In genomic region chr16:31233167-31233498, GRCm38 (mm10) we compare ENCODE assay signal across 9 mouse cellular contexts. TPM values are rescaled to one million over a fixed set of nuclear protein-coding genes. Genes with fewer than 3 reads are reported as not detected.
DNase-seq lines count a peak whose midpoint lies in the region; ATAC-seq and TF ChIP-seq lines count a peak whose summit lies in the region.
"Had no signal": no experiment of that assay in that cellular context is flagged by ENCODE, and none has a peak within 500 bp of the region (broad histone marks: within the 10 kb centered on the region; RNA-seq: fewer than 3 reads in every experiment).

No protein-coding gene starts in this region.

- H3K27ac ChIP-seq in liver, embryonic 11.5 days (ENCODE audit: low read depth, low read length) = no peak overlapping the region
- H3K27ac ChIP-seq in forebrain, postnatal 0 days (ENCODE audit: low read depth, low read length) = no peak overlapping the region
- H3K27ac ChIP-seq: midbrain, embryonic 12.5 days had no signal

- no peak overlapping the region for H3K4me3 ChIP-seq in liver, embryonic 11.5 days (ENCODE audit: low read depth, low read length)
- H3K4me3 ChIP-seq in forebrain, postnatal 0 days (ENCODE audit: low read depth, low read length) = no peak overlapping the region
- H3K4me3 ChIP-seq in myocyte = peak overlapping the region; percentile 17
- H3K4me3 ChIP-seq: midbrain, embryonic 12.5 days had no signal

- H3K27me3 ChIP-seq in liver, embryonic 11.5 days (replicated peaks; ENCODE audit: control insufficient read depth, insufficient read depth, low read length) = no peaks in the 10 kb centered on the region
- no peaks in the 10 kb centered on the region for H3K27me3 ChIP-seq in forebrain, postnatal 0 days (ENCODE audit: insufficient read depth, low read length)
- H3K27me3 ChIP-seq in myocyte (ENCODE audit: control insufficient read depth, insufficient read depth, insufficient read length) = no peaks in the 10 kb centered on the region

- peak overlapping the region; percentile 62 for H3K4me2 ChIP-seq in liver, embryonic 11.5 days
- peak overlapping the region; percentile 32 for H3K4me2 ChIP-seq in forebrain, postnatal 0 days (ENCODE audit: low read depth)
- peak overlapping the region; percentile 99 for H3K4me2 ChIP-seq in myocyte (ENCODE audit: low read depth)

- no peaks in the 10 kb centered on the region for H3K36me3 ChIP-seq in liver, embryonic 11.5 days (ENCODE audit: control insufficient read depth, insufficient read depth, low read length)
- no peaks in the 10 kb centered on the region for H3K36me3 ChIP-seq in forebrain, postnatal 0 days (ENCODE audit: insufficient read depth)
- H3K36me3 ChIP-seq in myocyte (ENCODE audit: control insufficient read depth, insufficient read depth) = no peaks in the 10 kb centered on the region
- H3K36me3 ChIP-seq: midbrain, embryonic 12.5 days had no signal

- TF ChIP-seq POLR2A in myocyte (IDR thresholded peaks at IDR 0.05; ENCODE audit: insufficient read length, low read depth) = no peak

- no peak for DNase-seq in liver, embryonic 11.5 days (ENCODE audit: low spot score)
- no peak for DNase-seq in liver
- DNase-seq in forebrain, postnatal 0 days = no peak
- no peak for DNase-seq in embryo, embryonic 9.5 days (ENCODE audit: extremely low spot score)
- no peak for DNase-seq in T-cell, adult 2 months (ENCODE audit: low spot score)
- DNase-seq: thymus, postnatal 36 days had no signal

- WGBS in liver, embryonic 11.5 days = 22% methylated on average over 4 of the region's 4 CpGs
- 55% methylated on average over 4 of the region's 4 CpGs for WGBS in forebrain, postnatal 0 days

- no peak overlapping the region for H3K9ac ChIP-seq in liver, embryonic 11.5 days (ENCODE audit: low read depth, low read length)
- H3K9ac ChIP-seq in forebrain, postnatal 0 days = no peak overlapping the region
- H3K9ac ChIP-seq: midbrain, embryonic 12.5 days had no signal

- no peak overlapping the region for H3ac ChIP-seq in myocyte (ENCODE audit: control insufficient read depth, insufficient read length)

- no peak for TF ChIP-seq CTCF in forebrain, postnatal 0 days (IDR thresholded peaks at IDR 0.05; ENCODE audit: low read depth)

- ATAC-seq in liver, embryonic 11.5 days (replicated peaks; ENCODE audit: low FRiP score) = no peak
- ATAC-seq in forebrain, postnatal 0 days = no peak
- ATAC-seq in inflammation-experienced regulatory T-cells, adult 6 months = peak; percentile 4

- peaks cover 3% of the 10 kb centered on the region for H3K4me1 ChIP-seq in liver, embryonic 11.5 days (replicated peaks; ENCODE audit: control insufficient read depth, insufficient read depth, low read length)
- H3K4me1 ChIP-seq in forebrain, postnatal 0 days (ENCODE audit: insufficient read depth) = no peaks in the 10 kb centered on the region

- H3K9me3 ChIP-seq in liver, embryonic 11.5 days (ENCODE audit: control insufficient read depth, low read length) = no peaks in the 10 kb centered on the region
- H3K9me3 ChIP-seq in forebrain, postnatal 0 days (ENCODE audit: low read length) = no peaks in the 10 kb centered on the region
- H3K9me3 ChIP-seq: midbrain, embryonic 12.5 days had no signal

- no peaks in the 10 kb centered on the region for H3K79me2 ChIP-seq in myocyte (ENCODE audit: control insufficient read depth, insufficient read depth)

TF ChIP-seq in myocyte, 11 proteins besides CTCF, POLR2A, EP300 and RAD21:
- TF ChIP-seq POLR2AphosphoS2 (IDR thresholded peaks at IDR 0.05; ENCODE audit: insufficient read length, low read depth) = no peak
- no peak for TF ChIP-seq REST (IDR thresholded peaks at IDR 0.05; ENCODE audit: insufficient read depth, insufficient read length)
- TF ChIP-seq MYOG (IDR thresholded peaks at IDR 0.05; ENCODE audit: control insufficient read depth in 1 of 3, insufficient read depth in 1 of 3, insufficient read length in 2 of 3, low read depth in 2 of 3) = peak in 1 of 3 experiments; percentile 40
- TF ChIP-seq MYOD1 (IDR thresholded peaks at IDR 0.05; ENCODE audit: control insufficient read depth in 1 of 3, insufficient read length in 2 of 3, low read depth in 2 of 3) = peak in 2 of 3 experiments; percentile 73 to 91

RNA-seq across cellular contexts. Expression of gene Acap2, which starts 32.1 kb away (rescaled TPM):
- 17.2 and 19.9 TPM in 2 replicates for polyA plus RNA-seq in liver, embryonic 11.5 days (2014; fragmentation: Nextera tagmentation; extraction: Ambion mirVana)
- total RNA-seq in forebrain, postnatal 0 days (2014; rRNA removed) = 24.5 and 33.6 TPM in 2 replicates
- polyA plus RNA-seq in forebrain, postnatal 0 days (2015; fragmentation: Nextera tagmentation; extraction: Ambion mirVana) = 6.0 and 8.8 TPM in 2 replicates
- 10 to 100 TPM; 10.7 to 13.1 (median 11.1) TPM for polyA plus RNA-seq in inflammation-experienced regulatory T-cells, adult 6 months (2017; shearing (Covaris generic))
- polyA plus RNA-seq in myocyte (2012; fragmentation: generic; extraction: Trizol) = 6.3 TPM

RNA-seq across cellular contexts. Expression of gene Ppp1r2, which starts 41.9 kb away (rescaled TPM):
- 68.0 and 69.0 TPM in 2 replicates for polyA plus RNA-seq in liver, embryonic 11.5 days (2014; fragmentation: Nextera tagmentation; extraction: Ambion mirVana)
- total RNA-seq in forebrain, postnatal 0 days (2014; rRNA removed) = 64.9 and 75.5 TPM in 2 replicates
- polyA plus RNA-seq in forebrain, postnatal 0 days (2015; fragmentation: Nextera tagmentation; extraction: Ambion mirVana) = 84.9 and 101 TPM in 2 replicates
- 10 to 100 TPM; 11.7 to 25.1 (median 13.1) TPM for polyA plus RNA-seq in inflammation-experienced regulatory T-cells, adult 6 months (2017; shearing (Covaris generic))
- 35.7 TPM for polyA plus RNA-seq in myocyte (2012; fragmentation: generic; extraction: Trizol)

Comparison
In these comparisons a context has a peak if more than half of its experiments do, and no peak if none do; other contexts are left out.
1. H3K4me2 ChIP-seq: peak in every context shown above with its lines; median percentile 99 in myocyte; 62 in liver, embryonic 11.5 days; 32 in forebrain, postnatal 0 days.